Mouse (Mus musculus) CH12.LX (cell line): ENCODE data around the gene Gse1. TPM values are rescaled to one million over a fixed set of nuclear protein-coding genes. Genes with fewer than 3 reads are reported as not detected.

Experiments
- DNase-seq: peaks from one replicate; pipeline ENCODE4 v3.0.0-alpha.2; 2013; ENCODE audit errors: extremely low read depth
- H3K27ac ChIP-seq: 2 replicates; pipeline ENCODE4 v1.5.1; 2012; ENCODE audit warnings: low read depth, mild to moderate bottlenecking, control low read depth, moderate library complexity; ENCODE audit not compliant: insufficient read depth
- H3K27me3 ChIP-seq: replicated peaks from 2 replicates; pipeline ENCODE3; 2012; ENCODE audit warnings: inconsistent platforms
- H3K36me3 ChIP-seq, 2 experiments: replicated peaks in 1 of 2; 2 replicates each; pipeline versions ENCODE3 to v1.6.1; 2012; ENCODE audit warnings: inconsistent platforms in 1 of 2, low read length in 1 of 2, mild to moderate bottlenecking in 1 of 2, mixed read lengths in 1 of 2, moderate library complexity in 1 of 2; ENCODE audit not compliant: control insufficient read depth in 1 of 2, insufficient read depth in 1 of 2
- H3K4me1 ChIP-seq, 2 experiments: 2 replicates each; pipeline ENCODE4 v1.6.1; 2012; ENCODE audit warnings: inconsistent platforms in 1 of 2, moderate library complexity in 1 of 2; ENCODE audit not compliant: insufficient read depth in 2 of 2, control insufficient read depth in 1 of 2
- H3K4me2 ChIP-seq: 2 replicates; pipeline ENCODE4 v1.6.1; 2012; ENCODE audit warnings: low read depth, mild to moderate bottlenecking, control low read depth; ENCODE audit not compliant: poor library complexity, insufficient read depth, severe bottlenecking
- H3K4me3 ChIP-seq, 3 experiments: fragments of 150-350 bp in 1 of 3; sonication (generic) in 1 of 3; replicated peaks in 1 of 3; 2 replicates each; pipeline versions ENCODE3 to v1.5.1; 2011 to 2012; ENCODE audit warnings: low read depth in 2 of 3, low read length in 2 of 3, mild to moderate bottlenecking in 2 of 3, moderate library complexity in 2 of 3, control low read depth in 1 of 3, improper control_type of control experiment in 1 of 3, inconsistent platforms in 1 of 3, mixed read lengths in 1 of 3; ENCODE audit not compliant: poor library complexity in 1 of 3
- H3K79me2 ChIP-seq: replicated peaks from 2 replicates; pipeline ENCODE4 v1.6.1; 2012; ENCODE audit warnings: mild to moderate bottlenecking, moderate library complexity; ENCODE audit not compliant: control insufficient read depth, poor library complexity, insufficient read depth, severe bottlenecking; ENCODE audit errors: extremely low read depth
- H3K9ac ChIP-seq: 2 replicates; pipeline ENCODE4 v1.6.1; 2012; ENCODE audit warnings: low read depth, mild to moderate bottlenecking, control low read depth, moderate library complexity; ENCODE audit not compliant: insufficient read depth
- H3K9me3 ChIP-seq: replicated peaks from 2 replicates; pipeline ENCODE3; 2012; ENCODE audit warnings: low read length, inconsistent platforms, mixed read lengths
- BHLHE40 ChIP-seq: IDR thresholded peaks from 2 replicates; pipeline ENCODE4 v1.6.1; 2011; ENCODE audit warnings: mild to moderate bottlenecking, low read depth, low read length, improper control_type of control experiment
- CHD1 ChIP-seq: IDR thresholded peaks from 2 replicates; pipeline ENCODE4 v1.6.1; 2012; ENCODE audit warnings: low read depth, low read length, improper control_type of control experiment, inconsistent platforms
- CHD2 ChIP-seq: IDR thresholded peaks from 2 replicates; pipeline ENCODE4 v1.6.1; 2011; ENCODE audit warnings: low read length, improper control_type of control experiment
- CTCF ChIP-seq, 2 experiments: IDR thresholded peaks in 1 of 2; conservative IDR thresholded peaks in 1 of 2; 2 replicates each; pipeline ENCODE4 v1.5.1; 2011 to 2012; ENCODE audit warnings: low read depth in 2 of 2, low read length in 2 of 2, improper control_type of control experiment in 1 of 2, inconsistent platforms in 1 of 2, mild to moderate bottlenecking in 1 of 2, moderate library complexity in 1 of 2
- E2F4 ChIP-seq: IDR thresholded peaks from 2 replicates; pipeline ENCODE4 v1.6.1; 2011; ENCODE audit warnings: low read depth, low read length, improper control_type of control experiment; ENCODE audit not compliant: insufficient replicate concordance
- ELF1 ChIP-seq: IDR thresholded peaks from 2 replicates; pipeline ENCODE4 v1.6.1; 2014; ENCODE audit warnings: low read depth, mild to moderate bottlenecking, inconsistent platforms, low read length, improper control_type of control experiment
- EP300 ChIP-seq: IDR thresholded peaks from 2 replicates; pipeline ENCODE4 v1.6.1; 2011; ENCODE audit warnings: low read length, improper control_type of control experiment
- ETS1 ChIP-seq: conservative IDR thresholded peaks from 2 replicates; pipeline ENCODE4 v1.6.1; 2012; ENCODE audit warnings: low read depth, mild to moderate bottlenecking, inconsistent platforms, low read length, improper control_type of control experiment, moderate library complexity
- GABPA ChIP-seq: IDR thresholded peaks from 2 replicates; pipeline ENCODE4 v1.6.1; 2012; ENCODE audit warnings: low read depth, low read length, improper control_type of control experiment, inconsistent platforms; ENCODE audit not compliant: insufficient replicate concordance
- HCFC1 ChIP-seq: IDR thresholded peaks from 2 replicates; pipeline ENCODE4 v1.6.1; 2012; ENCODE audit warnings: low read depth, mild to moderate bottlenecking, inconsistent platforms, low read length, improper control_type of control experiment
- IRF4 ChIP-seq: IDR thresholded peaks from 2 replicates; pipeline ENCODE4 v1.6.1; 2014; ENCODE audit warnings: low read depth, mild to moderate bottlenecking, inconsistent platforms, low read length, improper control_type of control experiment
- JUND ChIP-seq: conservative IDR thresholded peaks from 2 replicates; pipeline ENCODE4 v1.6.1; 2011; ENCODE audit warnings: low read depth, low read length, improper control_type of control experiment
- KAT2A ChIP-seq: IDR thresholded peaks from 2 replicates; pipeline ENCODE4 v1.6.1; 2012; ENCODE audit warnings: low read length, improper control_type of control experiment, inconsistent platforms; ENCODE audit not compliant: insufficient replicate concordance
- MAFK ChIP-seq: IDR thresholded peaks from 2 replicates; pipeline ENCODE4 v1.6.1; 2011; ENCODE audit warnings: low read length, improper control_type of control experiment; ENCODE audit not compliant: insufficient replicate concordance
- MAZ ChIP-seq: IDR thresholded peaks from 2 replicates; pipeline ENCODE4 v1.6.1; 2012; ENCODE audit warnings: low read depth, mild to moderate bottlenecking, inconsistent platforms, low read length, improper control_type of control experiment, moderate library complexity
- MYC ChIP-seq: IDR thresholded peaks from 2 replicates; pipeline ENCODE4 v1.6.1; 2011; ENCODE audit warnings: low read depth, mild to moderate bottlenecking, improper control_type of control experiment, low read length
- NELFE ChIP-seq: IDR thresholded peaks from 2 replicates; pipeline ENCODE4 v1.6.1; 2011; ENCODE audit warnings: low read depth, low read length, improper control_type of control experiment
- NRF1 ChIP-seq: IDR thresholded peaks from 2 replicates; pipeline ENCODE4 v1.6.1; 2014; ENCODE audit warnings: low read depth, mild to moderate bottlenecking, inconsistent platforms, low read length, improper control_type of control experiment, moderate library complexity
- PAX5 ChIP-seq: IDR thresholded peaks from 2 replicates; pipeline ENCODE4 v1.6.1; 2012; ENCODE audit warnings: low read length, inconsistent platforms, mixed read lengths
- POLR2A ChIP-seq: IDR thresholded peaks from 2 replicates; pipeline ENCODE4 v1.6.1; 2011; ENCODE audit warnings: low read depth, mild to moderate bottlenecking, improper control_type of control experiment, low read length
- RAD21 ChIP-seq: IDR thresholded peaks from 2 replicates; pipeline ENCODE4 v1.6.1; 2011; ENCODE audit warnings: low read depth, mild to moderate bottlenecking, low read length, improper control_type of control experiment, moderate library complexity
- RCOR1 ChIP-seq: conservative IDR thresholded peaks from 2 replicates; pipeline ENCODE4 v1.6.1; 2012; ENCODE audit warnings: low read depth, mild to moderate bottlenecking, inconsistent platforms, low read length, improper control_type of control experiment
- SIN3A ChIP-seq: IDR thresholded peaks from 2 replicates; pipeline ENCODE4 v1.6.1; 2012; ENCODE audit warnings: low read length, improper control_type of control experiment, inconsistent platforms
- TBP ChIP-seq: conservative IDR thresholded peaks from 2 replicates; pipeline ENCODE4 v1.6.1; 2011; ENCODE audit warnings: low read depth, low read length, improper control_type of control experiment
- TCF12 ChIP-seq: IDR thresholded peaks from 2 replicates; pipeline ENCODE4 v1.6.1; 2014; ENCODE audit warnings: low read depth, mild to moderate bottlenecking, inconsistent platforms, low read length, improper control_type of control experiment
- UBTF ChIP-seq: IDR thresholded peaks from 2 replicates; pipeline ENCODE4 v1.6.1; 2012; ENCODE audit warnings: low read depth, mild to moderate bottlenecking, inconsistent platforms, low read length, improper control_type of control experiment, moderate library complexity
- USF2 ChIP-seq: conservative IDR thresholded peaks from 2 replicates; pipeline ENCODE4 v1.6.1; 2011; ENCODE audit warnings: low read depth, low read length, improper control_type of control experiment
- ZC3H11A ChIP-seq: IDR thresholded peaks from 2 replicates; pipeline ENCODE4 v1.6.1; 2012; ENCODE audit warnings: low read depth, mild to moderate bottlenecking, inconsistent platforms, low read length, improper control_type of control experiment
- ZKSCAN1 ChIP-seq: IDR thresholded peaks from 2 replicates; pipeline ENCODE4 v1.6.1; 2012; ENCODE audit warnings: low read depth, inconsistent platforms, low read length, improper control_type of control experiment, borderline replicate concordance
- ZMIZ1 ChIP-seq: IDR thresholded peaks from 2 replicates; pipeline ENCODE4 v1.6.1; 2012; ENCODE audit warnings: low read depth, mild to moderate bottlenecking, inconsistent platforms, low read length, improper control_type of control experiment
- dilution Hi-C: fragments of 300-500 bp; cut with MboI; formaldehyde crosslinking; loops from 2 replicates; pipeline ENCODE4 v1.14.3; 2020; ENCODE audit warnings: low sequenced_read_pairs; ENCODE audit not compliant: extremely low pct_unique_long_range_greater_than_20kb, extremely low pct_ligation_motif_present
- in situ Hi-C: fragments of 300-500 bp; cut with MboI; formaldehyde crosslinking; loops from 3 replicates; pipeline ENCODE4 v1.14.3; 2019; ENCODE audit warnings: low sequenced_read_pairs, low pct_ligation_motif_present, low pct_unique_long_range_greater_than_20kb, mixed read lengths
- polyA plus RNA-seq: library from polyadenylated mRNA; unstranded; fragments of >175 nt; gene quantifications from 2 replicates; pipeline ENCODE4 v1.2.1, GENCODE M21; 2012; ENCODE audit warnings: low read depth; ENCODE audit not compliant: insufficient read length
- total RNA-seq, 2 experiments: library from RNA; depleted of rRNA; stranded (reverse); fragments of 300-350 nt in 1 of 2; fragments of >200 nt in 1 of 2; gene quantifications; 2 replicates each; pipeline ENCODE4 v1.2.3; 2012 to 2014

The Gse1 gene
- total and polyA plus RNA-seq, 3 experiments = 1.3 to 9.8 (median 8.5) TPM

GRCm38 (mm10) chr8:120487377-120487728, 259.1 kb downstream of the Gse1 start:
- H3K4me1 ChIP-seq = peaks cover 37 to 58% of the 10 kb centered on the region in 2 experiments
- TF ChIP-seq ZMIZ1 = peak; percentile 7; the same call in 1 of the 2 replicates
- TF ChIP-seq EP300 = no peak
- TF ChIP-seq UBTF = peak; percentile 70; the same call in 1 of the 2 replicates
- 0 out of 2 replicates have a peak, but pooled peaks have one; percentile 20 for TF ChIP-seq TBP
- H3K4me3 ChIP-seq = peak overlapping the region; percentile 72 to 94 (median 87)
- peaks cover 6% of the 10 kb centered on the region for H3K9me3 ChIP-seq
- in situ Hi-C loops = no loop called here
- H3K9ac ChIP-seq = peak overlapping the region; percentile 97
- peak overlapping the region; percentile 95 for H3K27ac ChIP-seq
- peaks cover 37% of the 10 kb centered on the region for H3K79me2 ChIP-seq
- dilution Hi-C loops = no loop called here
- no peak for DNase-seq
- no peaks in the 10 kb centered on the region for H3K27me3 ChIP-seq
- peaks cover 0 to 2% of the 10 kb centered on the region in 2 experiments for H3K36me3 ChIP-seq
- peak overlapping the region; percentile 55 for H3K4me2 ChIP-seq

DNA sequence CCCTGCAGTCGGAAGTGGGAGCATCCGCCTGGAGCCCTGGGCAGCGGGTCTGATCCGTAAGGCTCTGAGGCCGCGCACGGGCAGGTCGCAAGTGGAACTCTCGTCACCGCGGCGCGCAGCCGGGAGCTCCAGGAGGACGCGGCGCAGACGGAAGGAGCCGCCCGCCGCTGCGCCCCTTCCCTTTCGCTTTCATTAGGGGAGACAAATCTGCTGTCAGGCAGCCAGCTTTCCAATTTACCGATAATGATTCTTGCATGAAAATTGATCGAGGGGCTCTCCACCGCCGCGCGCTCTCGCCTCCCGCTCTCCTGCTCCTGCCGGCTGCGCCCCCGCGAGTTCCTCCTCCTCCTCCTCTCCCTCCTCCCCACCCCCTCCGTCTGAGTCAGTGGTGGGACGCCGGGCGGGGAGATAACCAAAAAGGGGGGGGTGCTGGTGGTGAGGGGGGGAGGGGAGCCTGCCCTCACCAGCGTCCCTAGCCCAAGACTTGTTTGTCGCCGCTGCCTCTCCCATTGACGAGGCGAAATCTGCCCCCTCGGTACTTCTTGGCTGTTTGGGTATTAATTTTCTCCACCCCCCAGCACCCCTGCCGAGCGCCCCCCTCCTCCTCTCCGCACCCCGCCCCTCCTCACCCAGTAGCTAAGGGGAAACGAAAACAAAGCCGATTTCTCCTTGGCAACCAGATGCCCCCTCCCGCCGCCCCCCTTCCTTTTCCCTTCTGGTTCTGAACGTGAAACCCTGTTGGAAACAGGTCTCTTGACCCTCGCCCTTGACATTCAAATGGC, 259.7 kb downstream of the Gse1 start:
- no peaks in the 10 kb centered on the region for H3K27me3 ChIP-seq
- H3K9me3 ChIP-seq = peaks cover 6% of the 10 kb centered on the region
- in situ Hi-C loops (no loop called here), dilution Hi-C loops (no loop called here)
- peaks cover 43% of the 10 kb centered on the region for H3K79me2 ChIP-seq
- peak overlapping the region; percentile 97 for H3K9ac ChIP-seq
- DNase-seq = peak; percentile 75
- H3K4me3 ChIP-seq = peak overlapping the region; percentile 72 to 94 (median 87)
- H3K36me3 ChIP-seq = peaks cover 0 to 6% of the 10 kb centered on the region in 2 experiments
- peaks cover 36 to 59% of the 10 kb centered on the region in 2 experiments for H3K4me1 ChIP-seq
- H3K27ac ChIP-seq = peak overlapping the region; percentile 95
- H3K4me2 ChIP-seq = peak overlapping the region; percentile 55
- TF ChIP-seq ZMIZ1 (peak; percentile 1; the same call in 1 of the 2 replicates), ETS1 (peak; percentile 18; the same call in 1 of the 2 replicates), E2F4 (no peak), ZKSCAN1 (no peak), SIN3A (peak; percentile 31), CHD2 (peak; percentile 80), KAT2A (no peak), MAZ (0 out of 2 replicates have a peak, but pooled peaks have one; percentile 37), POLR2A (peak; percentile 44; the same call in 1 of the 2 replicates), NRF1 (peak; percentile 45; the same call in 1 of the 2 replicates), UBTF (no peak), USF2 (no peak), CHD1 (no peak), BHLHE40 (no peak; the same call in 1 of the 2 replicates), RAD21 (no peak), NELFE (no peak), ELF1 (0 out of 2 replicates have a peak, but pooled peaks have one; percentile 7), CTCF (conservative IDR thresholded peaks at IDR 0.05 in 1 of 2, IDR thresholded peaks at IDR 0.05 in 1 of 2; ENCODE audit: low read depth in 2 of 2, low read length in 2 of 2) (no peak), TCF12 (0 out of 2 replicates have a peak, but pooled peaks have one; percentile 1), MYC (no peak), PAX5 (no peak), ZC3H11A (no peak), RCOR1 (no peak), IRF4 (no peak), GABPA (no peak), JUND (no peak), HCFC1 (peak; percentile 25; the same call in 1 of the 2 replicates), MAFK (no peak), EP300 (no peak)
